Mouse (Mus musculus): ENCODE measurements around the gene Nmbr. TPM values are rescaled to one million over a fixed set of nuclear protein-coding genes. Genes with fewer than 3 reads are reported as not detected.

Gene Nmbr
- total RNA-seq, 1 experiment from 2014 or later: not detected

Other genes with a start within 250 kb of the Nmbr start
- gene Adgrg6, start 159.9 kb upstream of the Nmbr start, total RNA-seq (2017): 0.58 and 1.1 TPM in 2 replicates
- 49.3 and 56.8 TPM in 2 replicates for gene Vta1, start within 50 bp of the Nmbr start, total RNA-seq (2017)
- gene Gje1, start 12.6 kb downstream of the Nmbr start, total RNA-seq (2017): 0.35 TPM in 1 of 2 replicates, not detected in the other